Mouse (Mus musculus): Measurements from ENCODE around the gene Ctsl.

DNA sequence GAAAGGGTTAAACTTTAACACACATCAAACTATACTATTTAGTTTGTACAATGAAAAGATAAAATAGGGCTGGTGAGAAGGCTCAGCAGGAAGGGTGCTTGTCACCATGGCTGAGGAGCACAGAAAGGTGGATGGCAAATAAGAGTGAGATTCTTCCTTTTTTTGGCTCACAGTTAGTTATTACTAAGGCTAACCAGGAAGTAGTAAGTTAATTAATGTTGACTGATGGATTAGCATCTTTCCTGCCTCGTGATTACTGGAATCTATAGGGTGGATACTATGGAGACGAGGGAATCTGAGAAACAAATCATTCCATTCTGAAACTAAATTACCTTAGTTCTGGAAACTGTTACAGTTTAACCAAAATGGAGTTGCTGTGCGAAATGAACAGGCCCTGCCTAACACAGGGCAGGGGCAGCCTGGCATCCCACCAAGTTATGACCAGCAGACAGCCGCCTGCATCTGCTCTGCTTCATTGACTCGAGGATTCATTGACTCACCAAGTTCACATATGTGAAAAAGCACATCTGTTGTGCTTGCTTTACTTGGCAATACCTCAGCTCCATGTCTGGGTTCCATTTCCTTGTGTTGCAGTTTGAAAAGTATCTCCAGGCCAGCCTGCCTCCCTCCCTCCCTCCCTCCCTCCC lies 46.4 kb upstream of the Ctsl start:
- TF ChIP-seq GATA1 (IDR thresholded peaks at IDR 0.05; ENCODE audit: low read length) (no peak), TAL1 (IDR thresholded peaks at IDR 0.05; ENCODE audit: low read length) (no peak)
